Mouse (Mus musculus): ENCODE data around the gene Tcp11.

- TF ChIP-seq POLR2A (IDR thresholded peaks at IDR 0.05; ENCODE audit: low read depth, low read length) (no peak), CTCF (IDR thresholded peaks at IDR 0.05; ENCODE audit: extremely low read depth, insufficient read depth, insufficient read length, insufficient replicate concordance) (no peak)
Observed at GRCm38 (mm10) chr17:28084395-28084905, 4.0 kb upstream of the Tcp11 start.

Data from spleen, adult 2 months (tissue).